Mouse (Mus musculus): ENCODE results near the gene Srrm4. TPM values are rescaled to one million over a fixed set of nuclear protein-coding genes. Genes with fewer than 3 reads are reported as not detected.
"Not testable (repeated sequence)": the region's sequence is repeated elsewhere in the genome, so short reads cannot be mapped to it uniquely, and the experiment has no call there.

Gene Srrm4
- polyA plus RNA-seq, 1 experiment from 2014 or later, result 0.18 TPM

- Histone ChIP-seq H3K36me3 (ENCODE audit: insufficient read depth) (no peaks in the 10 kb centered on the region), H3K9me3 (ENCODE audit: low read depth, low read length) (no peaks in the 10 kb centered on the region), H3K27me3 (ENCODE audit: insufficient read depth, low read length) (no peaks in the 10 kb centered on the region), H3K4me2 (no peak overlapping the region), H3K27ac (ENCODE audit: low read depth) (no peak overlapping the region), H3K4me1 (ENCODE audit: insufficient read depth) (no peaks in the 10 kb centered on the region), H3K9ac (no peak overlapping the region), H3K4me3 (ENCODE audit: low read depth, low read length) (no peak overlapping the region)
- no peak for ATAC-seq (ENCODE audit: insufficient read depth)
- TF ChIP-seq CTCF (IDR thresholded peaks at IDR 0.05; ENCODE audit: low read depth), result no peak
- WGBS, result 51% methylated on average over 13 of the region's 13 CpGs
- DNase-seq, result no peak
Observed at GRCm38 (mm10) chr5:116434976-116435850, 156.4 kb downstream of the Srrm4 start.

GRCm38 (mm10) chr5:116432871-116433270 lies 158.7 kb downstream of the Srrm4 start:
- WGBS, result 60% methylated on average over 7 of the region's 7 CpGs
- H3K4me1 ChIP-seq (ENCODE audit: insufficient read depth), result no peaks in the 10 kb centered on the region
- no peak overlapping the region for H3K9ac ChIP-seq
- H3K4me3 ChIP-seq (ENCODE audit: low read depth, low read length), result no peak overlapping the region
- H3K27me3 ChIP-seq (ENCODE audit: insufficient read depth, low read length), result no peaks in the 10 kb centered on the region
- ATAC-seq (ENCODE audit: insufficient read depth), result no peak
- H3K4me2 ChIP-seq, result no peak overlapping the region
- no peaks in the 10 kb centered on the region for H3K9me3 ChIP-seq (ENCODE audit: low read depth, low read length)
- no peak overlapping the region for H3K27ac ChIP-seq (ENCODE audit: low read depth)
- no peak for TF ChIP-seq CTCF (IDR thresholded peaks at IDR 0.05; ENCODE audit: low read depth)
- H3K36me3 ChIP-seq (ENCODE audit: insufficient read depth), result no peaks in the 10 kb centered on the region
- no peak for DNase-seq

- no peaks in the 10 kb centered on the region for H3K36me3 ChIP-seq (ENCODE audit: insufficient read depth)
- no peak overlapping the region for H3K27ac ChIP-seq (ENCODE audit: low read depth)
- H3K27me3 ChIP-seq (ENCODE audit: insufficient read depth, low read length), result no peaks in the 10 kb centered on the region
- no peak overlapping the region for H3K4me2 ChIP-seq
- no peaks in the 10 kb centered on the region for H3K9me3 ChIP-seq (ENCODE audit: low read depth, low read length)
- 80% methylated on average over 2 of the region's 2 CpGs for WGBS
- ATAC-seq (ENCODE audit: insufficient read depth) (no peak), DNase-seq (no peak)
- H3K4me3 ChIP-seq (ENCODE audit: low read depth, low read length), result no peak overlapping the region
- TF ChIP-seq CTCF (IDR thresholded peaks at IDR 0.05; ENCODE audit: low read depth), result no peak
- peaks cover 8% of the 10 kb centered on the region for H3K4me1 ChIP-seq (ENCODE audit: insufficient read depth)
- H3K9ac ChIP-seq, result no peak overlapping the region
Observed at GRCm38 (mm10) chr5:116426701-116427100, 164.9 kb downstream of the Srrm4 start.

GRCm38 (mm10) chr5:116425709-116426108 lies 165.9 kb downstream of the Srrm4 start:
- H3K9me3 ChIP-seq (ENCODE audit: low read depth, low read length); H3K36me3 ChIP-seq (ENCODE audit: insufficient read depth); H3K4me3 ChIP-seq (ENCODE audit: low read depth, low read length); ATAC-seq (ENCODE audit: insufficient read depth); H3K9ac ChIP-seq; DNase-seq; H3K27me3 ChIP-seq (ENCODE audit: insufficient read depth, low read length); H3K27ac ChIP-seq (ENCODE audit: low read depth); H3K4me2 ChIP-seq: not testable (repeated sequence)
- H3K4me1 ChIP-seq (ENCODE audit: insufficient read depth), result peaks cover 10% of the 10 kb centered on the region
- 84% methylated on average over 3 of the region's 3 CpGs for WGBS

GRCm38 (mm10) chr5:116425273-116425672 lies 166.3 kb downstream of the Srrm4 start:
- Histone ChIP-seq H3K9ac (no peak overlapping the region), H3K4me3 (ENCODE audit: low read depth, low read length) (no peak overlapping the region), H3K27me3 (ENCODE audit: insufficient read depth, low read length) (no peaks in the 10 kb centered on the region), H3K4me1 (ENCODE audit: insufficient read depth) (peaks cover 14% of the 10 kb centered on the region), H3K9me3 (ENCODE audit: low read depth, low read length) (no peaks in the 10 kb centered on the region), H3K4me2 (no peak overlapping the region), H3K27ac (ENCODE audit: low read depth) (no peak overlapping the region), H3K36me3 (ENCODE audit: insufficient read depth) (no peaks in the 10 kb centered on the region)
- WGBS, result 46% methylated on average over 7 of the region's 7 CpGs
- peak; percentile 36 for DNase-seq
- ATAC-seq (ENCODE audit: insufficient read depth), result no peak
- no peak for TF ChIP-seq CTCF (IDR thresholded peaks at IDR 0.05; ENCODE audit: low read depth)

GRCm38 (mm10) chr5:116423746-116424145 lies 167.9 kb downstream of the Srrm4 start:
- Histone ChIP-seq H3K4me2 (no peak overlapping the region), H3K27me3 (ENCODE audit: insufficient read depth, low read length) (no peaks in the 10 kb centered on the region), H3K4me1 (ENCODE audit: insufficient read depth) (peaks cover 23% of the 10 kb centered on the region), H3K9me3 (ENCODE audit: low read depth, low read length) (no peaks in the 10 kb centered on the region), H3K4me3 (ENCODE audit: low read depth, low read length) (no peak overlapping the region), H3K9ac (no peak overlapping the region), H3K36me3 (ENCODE audit: insufficient read depth) (no peaks in the 10 kb centered on the region), H3K27ac (ENCODE audit: low read depth) (no peak overlapping the region)
- no peak for DNase-seq
- no peak for TF ChIP-seq CTCF (IDR thresholded peaks at IDR 0.05; ENCODE audit: low read depth)
- WGBS, result 60% methylated on average over 8 of the region's 8 CpGs
- ATAC-seq (ENCODE audit: insufficient read depth), result no peak

- ATAC-seq (ENCODE audit: insufficient read depth), result peak; percentile 85
- DNase-seq, result peak; percentile 80
- peaks cover 23% of the 10 kb centered on the region for H3K4me1 ChIP-seq (ENCODE audit: insufficient read depth)
- under 1% methylated on average over 20 of the region's 20 CpGs for WGBS
- peak within 1 kb of the TSS; percentile 72 for H3K4me2 ChIP-seq
- peak within 1 kb of the TSS; percentile 35 for H3K4me3 ChIP-seq (ENCODE audit: low read depth, low read length)
- H3K9ac ChIP-seq, result peak within 1 kb of the TSS; percentile 60
- H3K9me3 ChIP-seq (ENCODE audit: low read depth, low read length), result no peaks in the 10 kb centered on the region
- no peaks in the 10 kb centered on the region for H3K27me3 ChIP-seq (ENCODE audit: insufficient read depth, low read length)
- H3K36me3 ChIP-seq (ENCODE audit: insufficient read depth), result no peaks in the 10 kb centered on the region
- TF ChIP-seq CTCF (IDR thresholded peaks at IDR 0.05; ENCODE audit: low read depth), result no peak
- H3K27ac ChIP-seq (ENCODE audit: low read depth), result peak within 1 kb of the TSS; percentile 75
Observed at GRCm38 (mm10) chr5:116422699-116423201, 168.9 kb downstream of the Srrm4 start, which contains the start of gene Hspb8. Gene Hspb8 (minus strand): TSS chr5:116422864.
